Mouse (Mus musculus) splenic B cell, adult 2 months (primary cell): Measurements from ENCODE around the gene Lyl1.

Experiments used
- DNase-seq: peaks from one replicate; pipeline ENCODE4 v3.0.0-alpha.2; 2011; ENCODE audit warnings: low read depth, low spot score
- H3K27me3 ChIP-seq: 2 replicates; pipeline ENCODE4 v1.6.1; 2012; ENCODE audit warnings: mild to moderate bottlenecking, low read length, moderate library complexity, mixed read lengths; ENCODE audit not compliant: control insufficient read depth, poor library complexity, insufficient read depth, severe bottlenecking
- H3K36me3 ChIP-seq: 2 replicates; pipeline ENCODE4 v1.6.1; 2012; ENCODE audit warnings: mild to moderate bottlenecking, low read length, moderate library complexity, mixed read lengths; ENCODE audit not compliant: control insufficient read depth, poor library complexity, insufficient read depth, severe bottlenecking

Lyl1 gene

DNA sequence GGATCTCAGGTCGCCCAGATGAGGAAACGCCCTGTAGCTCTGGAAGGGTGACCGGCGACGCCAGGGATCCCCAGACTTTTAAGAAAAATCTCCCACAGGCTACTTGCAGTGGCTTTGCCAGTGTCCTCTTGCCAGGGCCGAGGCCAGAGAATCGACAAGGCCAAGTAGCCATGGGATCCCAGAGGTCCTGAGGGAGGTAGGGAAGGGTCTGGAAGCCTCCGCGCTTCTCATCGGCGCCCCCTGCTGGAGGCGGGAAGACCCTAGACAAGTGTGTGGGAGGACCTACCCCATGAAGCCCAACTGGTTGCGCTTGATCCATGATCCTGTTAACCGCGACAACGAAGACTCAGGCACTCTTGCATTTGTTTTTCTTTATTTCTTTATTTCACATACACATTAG is 3.1 kb downstream of the Lyl1 start:
- Histone ChIP-seq H3K27me3 (no peaks in the 10 kb centered on the region), H3K36me3 (no peaks in the 10 kb centered on the region)
- peak; percentile 83 for DNase-seq

- H3K36me3 ChIP-seq, result no peaks in the 10 kb centered on the region
- H3K27me3 ChIP-seq, result no peaks in the 10 kb centered on the region
- peak; percentile 55 for DNase-seq
Measured at GRCm38 (mm10) chr8:84704867-84705831, 3.9 kb downstream of the Lyl1 start.

DNA sequence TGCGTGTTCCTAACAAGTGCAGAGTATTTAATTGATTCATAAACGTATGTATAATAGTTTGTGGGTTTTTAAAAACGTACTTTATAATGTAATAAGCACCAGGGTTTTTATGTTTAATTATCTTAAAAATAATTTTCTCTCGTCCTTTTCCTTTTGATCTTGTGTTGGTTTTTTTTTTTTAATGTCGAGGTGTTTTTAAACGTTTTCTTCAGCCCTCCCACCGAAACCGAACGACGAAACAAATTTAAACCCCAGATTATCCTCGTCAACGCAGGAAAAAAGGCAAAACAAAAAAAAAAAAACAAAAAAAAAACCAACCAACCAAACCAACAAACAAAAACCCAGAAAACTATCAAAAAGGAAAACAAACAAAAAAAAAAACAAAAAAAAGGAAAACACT is 4.7 kb downstream of the Lyl1 start:
- Histone ChIP-seq H3K27me3 (no peaks in the 10 kb centered on the region), H3K36me3 (no peaks in the 10 kb centered on the region)
- no peak for DNase-seq

DNA sequence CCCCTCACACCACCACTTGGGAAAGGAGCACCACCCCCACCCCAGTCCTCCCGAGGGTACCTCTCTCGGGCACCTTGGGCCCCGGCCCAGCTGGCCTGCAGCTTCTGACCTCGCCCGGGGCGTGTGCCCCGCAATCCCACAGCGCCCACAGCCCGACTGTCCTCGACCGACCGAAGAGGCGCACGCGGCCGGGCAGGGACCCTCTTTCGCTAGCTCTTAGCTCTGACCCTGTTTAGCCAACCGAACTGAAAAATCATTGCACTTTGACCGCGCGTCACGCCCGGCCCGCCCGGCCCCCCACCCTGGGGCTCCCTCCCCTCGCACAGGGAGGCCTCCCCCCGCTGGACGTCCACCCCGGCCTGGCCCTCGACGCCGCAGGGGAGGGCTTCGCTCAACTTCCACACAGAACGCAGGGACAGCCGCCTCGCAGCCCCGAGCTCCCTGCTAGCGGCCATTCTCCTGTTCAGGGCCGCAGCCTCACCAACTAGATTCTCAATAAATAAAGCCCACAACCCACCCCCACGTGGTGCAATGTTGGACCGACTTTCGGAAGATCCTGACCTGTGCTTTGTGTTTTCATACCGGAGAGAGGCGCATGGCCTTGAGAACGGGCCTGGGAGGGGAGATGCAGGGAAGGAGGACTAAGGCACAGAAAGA is 5.5 kb downstream of the Lyl1 start:
- peak; percentile 33 for DNase-seq
- Histone ChIP-seq H3K36me3 (no peaks in the 10 kb centered on the region), H3K27me3 (no peaks in the 10 kb centered on the region)

DNA sequence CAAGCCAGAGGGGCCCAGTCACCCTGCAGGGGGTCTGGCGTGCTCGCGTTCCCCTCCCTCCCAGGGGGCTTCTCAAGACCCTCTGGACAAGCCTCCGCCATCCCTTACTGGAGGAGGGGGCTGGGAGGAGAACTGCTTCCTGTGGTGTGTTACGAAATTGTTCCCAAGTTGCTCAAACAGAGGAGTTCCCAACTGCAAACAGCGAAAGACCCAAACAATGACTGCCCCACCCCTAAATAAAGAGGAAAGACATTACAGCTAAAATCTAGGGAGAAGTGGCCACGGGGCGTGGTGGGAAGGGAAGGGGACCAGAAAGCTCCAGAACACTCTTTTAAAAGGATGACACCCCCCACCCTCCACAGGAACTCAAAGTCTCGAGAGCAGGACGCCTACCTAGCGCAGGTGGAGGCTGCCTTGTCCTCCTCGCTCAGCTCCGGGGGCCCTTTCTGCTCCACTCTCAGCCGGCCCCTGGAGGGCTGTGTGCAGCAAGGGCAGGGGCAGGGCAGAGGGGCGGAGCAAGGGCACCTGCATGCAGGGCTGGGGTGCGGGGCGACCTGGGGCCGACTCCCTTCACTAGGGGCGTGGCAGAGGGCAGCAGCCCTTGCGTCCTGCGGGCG is 6.1 kb downstream of the Lyl1 start:
- peak; percentile 76 for DNase-seq
- Histone ChIP-seq H3K36me3 (no peaks in the 10 kb centered on the region), H3K27me3 (no peaks in the 10 kb centered on the region)

DNA sequence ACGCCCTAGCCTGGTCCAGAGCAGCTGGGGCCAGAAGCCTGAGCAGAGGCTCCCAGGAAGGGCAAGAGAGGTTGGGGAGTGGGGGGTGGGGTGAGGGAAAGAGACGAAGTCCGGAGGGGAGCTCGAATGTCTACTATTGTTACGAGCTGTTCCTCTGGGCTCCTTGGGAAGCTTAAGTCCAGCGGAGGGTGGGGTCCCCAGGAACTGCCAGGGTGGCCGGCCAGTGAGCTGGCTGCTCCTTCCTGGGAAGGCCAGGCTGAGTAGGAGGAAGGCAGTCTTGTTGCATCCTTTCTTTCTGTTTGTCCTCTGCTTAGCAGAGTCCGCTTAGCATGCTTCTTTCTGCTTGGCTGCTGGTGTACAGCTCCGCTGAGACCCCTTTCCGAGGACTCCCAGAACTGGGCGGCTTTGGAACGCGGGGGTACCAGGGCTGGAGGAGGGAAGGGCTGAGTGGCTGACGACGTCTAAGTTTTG is 6.8 kb downstream of the Lyl1 start:
- Histone ChIP-seq H3K27me3 (no peaks in the 10 kb centered on the region), H3K36me3 (no peaks in the 10 kb centered on the region)
- DNase-seq, result no peak

- H3K36me3 ChIP-seq, result no peaks in the 10 kb centered on the region
- DNase-seq, result peak; percentile 91
- no peaks in the 10 kb centered on the region for H3K27me3 ChIP-seq
Measured at GRCm38 (mm10) chr8:84708774-84709475, 7.7 kb downstream of the Lyl1 start.

DNA sequence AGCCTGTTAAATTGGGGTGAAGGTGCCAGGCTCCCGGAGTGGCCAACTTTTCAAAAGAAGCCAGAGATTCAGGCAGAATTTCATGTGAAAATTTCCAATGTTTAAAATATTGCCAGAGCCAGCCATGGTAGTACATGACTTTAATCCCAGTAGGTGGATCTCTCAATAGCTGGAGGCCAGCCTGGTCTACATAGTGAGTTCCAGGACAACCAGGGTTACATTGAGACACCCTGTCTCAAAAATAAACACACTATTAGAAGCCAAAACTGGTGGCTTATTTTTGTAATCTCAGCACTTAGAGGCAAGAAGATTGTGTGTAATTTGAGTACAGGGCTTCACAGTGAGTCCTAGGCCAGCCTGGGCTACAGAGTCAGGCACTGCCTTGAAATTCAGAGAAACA is 8.7 kb downstream of the Lyl1 start:
- no peak for DNase-seq
- no peaks in the 10 kb centered on the region for H3K36me3 ChIP-seq

GRCm38 (mm10) chr8:84711312-84711711 is 10.1 kb downstream of the Lyl1 start:
- H3K36me3 ChIP-seq, result no peaks in the 10 kb centered on the region
- H3K27me3 ChIP-seq, result no peaks in the 10 kb centered on the region
- DNase-seq, result no peak

More for the DNA sequence above, 8.7 kb downstream of the Lyl1 start:
- no peaks in the 10 kb centered on the region for H3K27me3 ChIP-seq

DNA sequence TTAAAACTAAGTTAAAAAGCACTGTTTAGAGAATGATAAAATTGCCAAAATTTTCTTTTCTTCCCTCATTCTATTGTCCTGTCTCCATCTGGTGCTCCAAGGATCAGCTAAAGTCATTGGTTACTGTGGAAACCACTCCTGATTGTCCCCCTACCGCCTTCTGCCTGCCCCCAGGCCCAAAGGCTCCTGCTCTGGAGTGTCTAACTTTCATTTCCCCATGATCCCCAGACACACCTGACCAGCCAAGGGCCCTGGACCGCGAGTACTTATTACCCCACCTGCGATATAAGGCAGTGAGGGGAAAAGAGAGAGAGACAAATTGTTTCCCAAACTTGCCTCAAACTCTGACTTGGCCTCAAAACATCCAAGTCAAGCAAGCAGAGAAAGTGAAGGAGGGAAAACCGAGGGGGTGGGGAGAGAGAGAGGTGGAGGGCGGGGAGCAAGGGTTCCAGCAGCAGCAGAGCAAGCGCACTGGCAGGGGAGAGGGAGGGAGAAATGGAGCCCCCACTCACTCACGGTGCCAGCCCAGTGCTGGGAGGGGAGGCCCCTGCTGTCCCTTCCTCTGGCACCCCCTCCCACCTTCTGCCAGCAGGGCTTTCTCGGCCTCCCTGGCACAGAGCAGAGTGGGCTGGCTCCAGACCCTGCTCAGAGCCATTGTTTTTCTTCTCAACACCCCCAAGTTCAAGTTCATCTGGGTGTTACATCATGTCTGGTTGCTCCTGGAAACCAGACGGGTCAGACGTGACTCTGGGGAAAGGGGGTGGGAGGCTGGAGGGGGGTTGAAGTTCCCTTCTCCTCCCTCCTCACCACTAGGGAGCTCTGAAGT is 10.9 kb downstream of the Lyl1 start:
- Histone ChIP-seq H3K27me3 (no peaks in the 10 kb centered on the region), H3K36me3 (no peaks in the 10 kb centered on the region)
- DNase-seq, result no peak

GRCm38 (mm10) chr8:84712759-84713120 is 11.5 kb downstream of the Lyl1 start:
- Histone ChIP-seq H3K36me3 (no peaks in the 10 kb centered on the region), H3K27me3 (no peaks in the 10 kb centered on the region)
- DNase-seq, result no peak

DNA sequence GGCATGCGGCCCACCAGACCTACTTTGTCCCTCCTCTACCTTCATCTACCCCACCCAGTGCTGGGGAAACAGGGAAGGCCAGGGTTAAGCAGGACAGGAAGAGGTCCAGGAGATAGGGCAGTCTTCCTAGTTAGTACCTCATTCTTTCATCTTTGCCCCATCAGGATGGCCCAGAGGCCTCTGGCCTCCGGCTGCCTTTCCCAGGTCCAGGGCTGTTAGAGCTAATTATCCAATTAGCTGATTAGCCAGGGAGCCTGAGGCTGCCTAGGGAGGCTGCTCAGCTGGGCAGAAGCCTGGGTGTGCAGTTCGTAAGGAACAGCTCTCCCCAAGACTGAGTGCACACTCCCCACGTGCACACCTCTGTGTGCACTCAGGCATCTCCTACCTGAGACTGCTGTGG is 12.1 kb downstream of the Lyl1 start:
- no peaks in the 10 kb centered on the region for H3K36me3 ChIP-seq
- no peak for DNase-seq
- no peaks in the 10 kb centered on the region for H3K27me3 ChIP-seq

GRCm38 (mm10) chr8:84714161-84714560 is 12.9 kb downstream of the Lyl1 start:
- no peak for DNase-seq
- no peaks in the 10 kb centered on the region for H3K36me3 ChIP-seq
- no peaks in the 10 kb centered on the region for H3K27me3 ChIP-seq
